Mouse (Mus musculus) CH12.LX (cell line): ENCODE data around the gene Anapc10.

Experiments used
- CHD2 ChIP-seq: IDR thresholded peaks from 2 replicates; pipeline ENCODE4 v1.6.1; 2011; ENCODE audit warnings: low read length, improper control_type of control experiment
- CTCF ChIP-seq, 2 experiments: IDR thresholded peaks in 1 of 2; conservative IDR thresholded peaks in 1 of 2; 2 replicates each; pipeline ENCODE4 v1.5.1; 2011 to 2012; ENCODE audit warnings: low read depth in 2 of 2, low read length in 2 of 2, improper control_type of control experiment in 1 of 2, inconsistent platforms in 1 of 2, mild to moderate bottlenecking in 1 of 2, moderate library complexity in 1 of 2
- ETS1 ChIP-seq: conservative IDR thresholded peaks from 2 replicates; pipeline ENCODE4 v1.6.1; 2012; ENCODE audit warnings: low read depth, mild to moderate bottlenecking, inconsistent platforms, low read length, improper control_type of control experiment, moderate library complexity
- JUND ChIP-seq: conservative IDR thresholded peaks from 2 replicates; pipeline ENCODE4 v1.6.1; 2011; ENCODE audit warnings: low read depth, low read length, improper control_type of control experiment
- POLR2A ChIP-seq: IDR thresholded peaks from 2 replicates; pipeline ENCODE4 v1.6.1; 2011; ENCODE audit warnings: low read depth, mild to moderate bottlenecking, improper control_type of control experiment, low read length
- RCOR1 ChIP-seq: conservative IDR thresholded peaks from 2 replicates; pipeline ENCODE4 v1.6.1; 2012; ENCODE audit warnings: low read depth, mild to moderate bottlenecking, inconsistent platforms, low read length, improper control_type of control experiment
- SIN3A ChIP-seq: IDR thresholded peaks from 2 replicates; pipeline ENCODE4 v1.6.1; 2012; ENCODE audit warnings: low read length, improper control_type of control experiment, inconsistent platforms
- SMC3 ChIP-seq: IDR thresholded peaks from 2 replicates; pipeline ENCODE4 v1.6.1; 2011; ENCODE audit warnings: low read depth, low read length, improper control_type of control experiment
- TBP ChIP-seq: conservative IDR thresholded peaks from 2 replicates; pipeline ENCODE4 v1.6.1; 2011; ENCODE audit warnings: low read depth, low read length, improper control_type of control experiment
- ZMIZ1 ChIP-seq: IDR thresholded peaks from 2 replicates; pipeline ENCODE4 v1.6.1; 2012; ENCODE audit warnings: low read depth, mild to moderate bottlenecking, inconsistent platforms, low read length, improper control_type of control experiment

- TF ChIP-seq CTCF (conservative IDR thresholded peaks at IDR 0.05 in 1 of 2, IDR thresholded peaks at IDR 0.05 in 1 of 2; ENCODE audit: low read depth in 2 of 2, low read length in 2 of 2) = no peak
- TF ChIP-seq POLR2A = no peak
- no peak for TF ChIP-seq TBP
- TF ChIP-seq JUND = no peak
- no peak for TF ChIP-seq ETS1
- TF ChIP-seq RCOR1 = no peak
- no peak for TF ChIP-seq SIN3A
- no peak for TF ChIP-seq ZMIZ1
- TF ChIP-seq SMC3 = no peak
- TF ChIP-seq CHD2 = no peak
These were observed 1.1 kb downstream of the Anapc10 start for GRCm38 (mm10) chr8:79712676-79713075.
